Mouse (Mus musculus) ES-E14 (cell line): ENCODE measurements around the gene Dhrs11.

Experiments
- CHD2 ChIP-seq: IDR thresholded peaks from 2 replicates; pipeline ENCODE4 v1.6.1; 2014; ENCODE audit warnings: mild to moderate bottlenecking, low read depth, low read length, inconsistent platforms
- HCFC1 ChIP-seq: IDR thresholded peaks from 2 replicates; pipeline ENCODE4 v1.6.1; 2012; ENCODE audit warnings: low read length, inconsistent platforms, borderline replicate concordance; ENCODE audit not compliant: insufficient read depth
- MAFK ChIP-seq: IDR thresholded peaks from 2 replicates; pipeline ENCODE4 v1.6.1; 2014; ENCODE audit warnings: mild to moderate bottlenecking, low read depth, low read length, inconsistent platforms; ENCODE audit not compliant: insufficient read depth

GRCm38 (mm10) chr11:84804373-84804772, 24.4 kb downstream of the Dhrs11 start:
- no peak for TF ChIP-seq HCFC1
- no peak for TF ChIP-seq MAFK
- no peak for TF ChIP-seq CHD2
